Mouse (Mus musculus) C2C12 (cell line): Measurements from ENCODE around the gene Cit.

ENCODE experiments used
- CTCF ChIP-seq: IDR thresholded peaks from one replicate; pipeline ENCODE4 v1.5.1; 2011; ENCODE audit not compliant: control insufficient read depth, insufficient read depth, insufficient read length
- USF1 ChIP-seq: IDR thresholded peaks from one replicate; pipeline ENCODE4 v1.6.1; 2011; ENCODE audit warnings: low read depth, mild to moderate bottlenecking, control low read depth, moderate library complexity

DNA sequence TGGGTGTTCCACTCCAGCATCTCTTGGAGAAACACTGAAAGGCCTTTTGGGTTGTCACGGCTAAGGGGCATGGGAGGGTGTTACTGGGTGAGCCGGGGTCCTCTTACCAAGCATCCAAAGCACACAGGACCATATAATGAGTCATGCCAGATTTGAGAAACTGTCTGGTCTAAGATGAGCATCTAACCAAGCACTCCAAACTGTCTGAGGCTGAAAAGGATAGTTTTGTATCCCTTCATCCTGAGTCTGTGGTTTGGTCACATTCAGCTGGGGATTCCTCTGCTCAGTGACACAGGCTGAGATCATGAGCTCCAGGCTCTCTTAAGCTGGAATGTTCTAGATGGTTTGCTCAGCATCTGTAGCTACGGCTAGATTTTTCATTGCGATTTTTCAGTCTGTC, 7.4 kb downstream of the Cit start:
- no peak for TF ChIP-seq CTCF
- no peak for TF ChIP-seq USF1
